Comparison of ENCODE assay signal across 8 mouse cellular contexts in genomic region chr5:98184971-98185805, GRCm38 (mm10). TPM values are rescaled to one million over a fixed set of nuclear protein-coding genes. Genes with fewer than 3 reads are reported as not detected.
DNase-seq lines count a peak whose midpoint lies in the region; ATAC-seq and TF ChIP-seq lines count a peak whose summit lies in the region.

No protein-coding gene starts in this region.

- in situ Hi-C loops in CH12.LX (cut with MboI; ENCODE audit: low pct_ligation_motif_present, low pct_unique_long_range_greater_than_20kb, low sequenced_read_pairs): loop anchor here (25.0 kb wide), 1 partner anchor 248 kb away; no protein-coding TSS in a partner anchor

- peak in 1 of 2 experiments; percentile 79; a peak in 2 of 4 replicates for TF ChIP-seq CTCF in CH12.LX (conservative IDR thresholded peaks at IDR 0.05 in 1 of 2, IDR thresholded peaks at IDR 0.05 in 1 of 2; ENCODE audit: low read depth in 2 of 2, low read length in 2 of 2)
- TF ChIP-seq CTCF in lung, postnatal 0 days (IDR thresholded peaks at IDR 0.05): peak; percentile 83

- no peak overlapping the region for H3K27ac ChIP-seq in CH12.LX (ENCODE audit: insufficient read depth, low read depth)
- no peak overlapping the region for H3K27ac ChIP-seq in forebrain, embryonic 14.5 days (ENCODE audit: low read depth, low read length)
- H3K27ac ChIP-seq in lung, postnatal 0 days (ENCODE audit: low read length): no peak overlapping the region

- peak overlapping the region; percentile 73 for H3K4me2 ChIP-seq in CH12.LX (ENCODE audit: insufficient read depth, low read depth, poor library complexity, severe bottlenecking)
- peak overlapping the region; percentile 88 for H3K4me2 ChIP-seq in forebrain, embryonic 14.5 days (ENCODE audit: low read length)
- H3K4me2 ChIP-seq in lung, postnatal 0 days (replicated peaks; ENCODE audit: low read depth, low read length): peak overlapping the region; percentile 98

- H3K4me1 ChIP-seq in CH12.LX (ENCODE audit: control insufficient read depth in 1 of 2, insufficient read depth in 2 of 2): peaks cover 0 to 3% of the 10 kb centered on the region in 2 experiments; a peak in 1 of 4 replicates
- H3K4me1 ChIP-seq in forebrain, embryonic 14.5 days (ENCODE audit: control insufficient read depth, insufficient read depth, low read length): peaks cover 9% of the 10 kb centered on the region
- H3K4me1 ChIP-seq in lung, postnatal 0 days (ENCODE audit: insufficient read depth, low read depth, low read length): 0 out of 2 replicates have a peak, but pooled peaks cover 6% of the 10 kb centered on the region

- no peaks in the 10 kb centered on the region for H3K79me2 ChIP-seq in CH12.LX (replicated peaks; ENCODE audit: control insufficient read depth, extremely low read depth, insufficient read depth, poor library complexity, severe bottlenecking)

- dilution Hi-C loops in CH12.LX (cut with MboI; ENCODE audit: extremely low pct_ligation_motif_present, extremely low pct_unique_long_range_greater_than_20kb, low sequenced_read_pairs): no loop called here

- peaks cover 31% of the 10 kb centered on the region for H3K27me3 ChIP-seq in CH12.LX (replicated peaks)
- H3K27me3 ChIP-seq in forebrain, embryonic 14.5 days (replicated peaks; ENCODE audit: control insufficient read depth, insufficient read depth, low read length): peaks cover 76% of the 10 kb centered on the region
- peaks cover 51% of the 10 kb centered on the region for H3K27me3 ChIP-seq in lung, postnatal 0 days (replicated peaks; ENCODE audit: insufficient read depth, low read length)

- whole genome bisulfite sequencing in forebrain, embryonic 14.5 days: under 1% methylated on average over 63 of the region's 89 CpGs
- 0% methylated on average over 55 of the region's 89 CpGs for WGBS in lung, postnatal 0 days

- TF ChIP-seq RAD21 in CH12.LX (IDR thresholded peaks at IDR 0.05; ENCODE audit: low read depth, low read length): peak; percentile 33

- intact Hi-C loops in heart, postnatal 36 days (cut with DNase I): loop anchor here (1.0 to 10.0 kb wide), 2 partner anchors 144 to 850 kb away; partner anchors contain the start of gene Cfap299

- no peak for TF ChIP-seq EP300 in CH12.LX (IDR thresholded peaks at IDR 0.05; ENCODE audit: low read length)
- TF ChIP-seq EP300 in lung, postnatal 0 days (IDR thresholded peaks at IDR 0.05): no peak

- H3K4me3 ChIP-seq in CH12.LX (replicated peaks in 1 of 3; ENCODE audit: low read depth in 2 of 3, low read length in 2 of 3, poor library complexity in 1 of 3): peak overlapping the region; percentile 25 to 67 (median 55)
- peak overlapping the region; percentile 49 for H3K4me3 ChIP-seq in forebrain, embryonic 14.5 days (ENCODE audit: low read depth, low read length)
- peak overlapping the region; percentile 61 for H3K4me3 ChIP-seq in lung, postnatal 0 days (ENCODE audit: low read depth, low read length)

- no peaks in the 10 kb centered on the region for H3K36me3 ChIP-seq in CH12.LX (replicated peaks in 1 of 2; ENCODE audit: control insufficient read depth in 1 of 2, insufficient read depth in 1 of 2, low read length in 1 of 2)
- H3K36me3 ChIP-seq in forebrain, embryonic 14.5 days (ENCODE audit: control insufficient read depth, insufficient read depth, low read length): no peaks in the 10 kb centered on the region
- no peaks in the 10 kb centered on the region for H3K36me3 ChIP-seq in lung, postnatal 0 days (ENCODE audit: insufficient read depth, low read length)

- peak; percentile 32; the same call in 1 of the 2 replicates for ATAC-seq in cerebellum, adult (ENCODE audit: insufficient number of reproducible peaks, low FRiP score, low TSS enrichment)
- peak; percentile 66 for ATAC-seq in forebrain, embryonic 14.5 days
- ATAC-seq in lung, postnatal 0 days: peak; percentile 85

- TF ChIP-seq POLR2A in CH12.LX (IDR thresholded peaks at IDR 0.05; ENCODE audit: low read depth, low read length): no peak

- H3K9ac ChIP-seq in CH12.LX (ENCODE audit: insufficient read depth, low read depth): peak overlapping the region; percentile 7; the same call in 1 of the 2 replicates
- peak overlapping the region; percentile 65 for H3K9ac ChIP-seq in forebrain, embryonic 14.5 days (ENCODE audit: low read length)
- no peak overlapping the region for H3K9ac ChIP-seq in lung, postnatal 0 days (replicated peaks; ENCODE audit: low read depth)

- H3K9me3 ChIP-seq in CH12.LX (replicated peaks; ENCODE audit: low read length): no peaks in the 10 kb centered on the region
- no peaks in the 10 kb centered on the region for H3K9me3 ChIP-seq in forebrain, embryonic 14.5 days (replicated peaks; ENCODE audit: control insufficient read depth, low read length)
- no peaks in the 10 kb centered on the region for H3K9me3 ChIP-seq in lung, postnatal 0 days (ENCODE audit: low read length)

- DNase-seq in CH12.LX (ENCODE audit: extremely low read depth): peak; percentile 54
- peak; percentile 83 for DNase-seq in forebrain, embryonic 14.5 days (ENCODE audit: low spot score)
- DNase-seq in heart, postnatal 36 days: peak; percentile 89
- peak; percentile 90 to 91 for DNase-seq in layer of hippocampus, postnatal 10 days (ENCODE audit: low spot score in 2 of 2)
- DNase-seq in lung, postnatal 0 days (ENCODE audit: low spot score): peak; percentile 85
- DNase-seq in ovary, postnatal 14 days (ENCODE audit: low spot score): peak; percentile 81
- DNase-seq in thymus, postnatal 10 days (ENCODE audit: low spot score in 2 of 2): peak; percentile 46 to 75

TF ChIP-seq in CH12.LX, 34 proteins besides CTCF, POLR2A, EP300 and RAD21:
- TF ChIP-seq SMC3 (IDR thresholded peaks at IDR 0.05; ENCODE audit: low read depth, low read length): peak; percentile 69
- TF ChIP-seq NELFE (IDR thresholded peaks at IDR 0.05; ENCODE audit: low read depth, low read length): peak; percentile 24; the same call in 1 of the 2 replicates
- no peak for TF ChIP-seq PAX5 (IDR thresholded peaks at IDR 0.05; ENCODE audit: low read length)
- peak; percentile 36; the same call in 1 of the 2 replicates for TF ChIP-seq TCF12 (IDR thresholded peaks at IDR 0.05; ENCODE audit: low read depth, low read length)

RNA-seq across cellular contexts. Expression of gene Prdm8, which starts 18.2 kb away (rescaled TPM):
- total RNA-seq in CH12.LX (2012; rRNA removed) (0.04 TPM in 2 replicates), CH12.LX (2014; rRNA removed) (0.08 and 0.09 TPM in 2 replicates)
- polyA plus RNA-seq in CH12.LX (2012; ENCODE audit: insufficient read length, low read depth): 0.06 and 0.18 TPM in 2 replicates
- polyA plus RNA-seq in forebrain, embryonic 14.5 days (2014; fragmentation: Nextera tagmentation; extraction: Ambion mirVana): 5.0 and 6.7 TPM in 2 replicates
- under 1 TPM; 0.25 to 0.35 TPM for total RNA-seq in heart, postnatal 36 days (2021)
- 10 to 100 TPM; 45.0 to 55.4 TPM for total RNA-seq in layer of hippocampus, postnatal 10 days (2021)
- polyA plus RNA-seq in lung, postnatal 0 days (2015; fragmentation: Nextera tagmentation; extraction: Ambion mirVana): 0.99 and 2.3 TPM in 2 replicates

Comparison
In these comparisons a context has a peak if more than half of its experiments do, and no peak if none do; other contexts are left out.
1. ATAC-seq: peak in every context shown above with its lines; median percentile 85 in lung, postnatal 0 days; 66 in forebrain, embryonic 14.5 days; 32 in cerebellum, adult.
2. RNA of gene Prdm8, which starts 18.2 kb away (total RNA-seq): 45.0 to 55.4 TPM in layer of hippocampus, postnatal 10 days; 0.25 to 0.35 TPM in heart, postnatal 36 days and 0.04 to 0.09 TPM in CH12.LX; every median in the first group is over 10 times any median in the second.
3. Peak in every context shown above with its lines, with median percentiles within 50 percentile points of each other: DNase-seq, H3K4me2 ChIP-seq and H3K4me3 ChIP-seq.